10 mouse cellular contexts compared by ENCODE assay signal in the genomic region with DNA sequence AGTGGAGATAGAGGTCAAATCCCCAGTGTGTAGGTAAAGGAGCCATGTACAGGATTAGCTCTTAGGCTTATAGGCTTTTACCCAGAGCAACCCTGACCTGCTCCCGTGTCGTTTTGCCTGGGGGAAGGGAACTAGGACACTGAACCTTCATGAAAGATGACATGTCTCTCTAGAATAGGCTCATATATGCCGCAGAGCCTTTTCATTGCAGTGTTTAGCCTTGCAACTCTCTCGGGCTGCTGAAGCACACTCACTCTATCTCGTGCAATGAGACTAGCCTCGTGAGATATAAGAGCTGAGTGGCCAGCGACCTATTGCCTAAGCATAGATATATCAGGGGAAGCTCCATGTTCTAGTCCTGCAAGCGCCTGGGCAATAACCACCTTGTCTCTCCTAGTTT. TPM values are rescaled to one million over a fixed set of nuclear protein-coding genes. Genes with fewer than 3 reads are reported as not detected.
DNase-seq lines count a peak whose midpoint lies in the region; ATAC-seq and TF ChIP-seq lines count a peak whose summit lies in the region.
"Not testable (repeated sequence)": the region's sequence is repeated elsewhere in the genome, so short reads cannot be mapped to it uniquely, and the experiment has no call there.
"Had no signal": no experiment of that assay in that cellular context is flagged by ENCODE, and none has a peak within 500 bp of the region (broad histone marks: within the 10 kb centered on the region; RNA-seq: fewer than 3 reads in every experiment).

No protein-coding gene starts in this region.

- ATAC-seq in forebrain, embryonic 13.5 days; heart, embryonic 14.5 days (ENCODE audit: insufficient number of reproducible peaks, insufficient read depth, low FRiP score, low read depth); intestine, embryonic 15.5 days; limb, embryonic 14.5 days (ENCODE audit: low FRiP score, low read depth); lung, embryonic 15.5 days (ENCODE audit: borderline replicate concordance, extremely low read depth, low FRiP score, low TSS enrichment); neural tube, embryonic 13.5 days (ENCODE audit: low read depth): not testable (repeated sequence)

- not testable (repeated sequence) for H3K9me3 ChIP-seq in forebrain, embryonic 13.5 days (replicated peaks); heart, embryonic 14.5 days (ENCODE audit: control insufficient read depth, low read length); intestine, embryonic 15.5 days; limb, embryonic 14.5 days (ENCODE audit: control insufficient read depth, low read length); lung, embryonic 15.5 days; neural tube, embryonic 13.5 days

- peak; percentile 38 for DNase-seq in cerebellum, adult 9-10 months
- DNase-seq in limb, embryonic 14.5 days (ENCODE audit: low spot score) = not testable (repeated sequence)

- not testable (repeated sequence) for TF ChIP-seq POLR2A in limb, embryonic 14.5 days (IDR thresholded peaks at IDR 0.05; ENCODE audit: borderline replicate concordance, extremely low read depth, insufficient read depth, insufficient read length)

- H3K4me1 ChIP-seq in forebrain, embryonic 13.5 days; intestine, embryonic 15.5 days (replicated peaks); limb, embryonic 14.5 days (ENCODE audit: control insufficient read depth, insufficient read depth, low read length); neural tube, embryonic 13.5 days (replicated peaks): not testable (repeated sequence)
- H3K4me1 ChIP-seq in heart, embryonic 14.5 days (ENCODE audit: control insufficient read depth in 2 of 2, insufficient read depth in 2 of 2, low read length in 2 of 2) = peaks cover 4 to 18% of the 10 kb centered on the region in 2 experiments
- peaks cover 10% of the 10 kb centered on the region; the same call in 1 of the 2 replicates for H3K4me1 ChIP-seq in lung, embryonic 15.5 days

- not testable (repeated sequence) for H3K27me3 ChIP-seq in forebrain, embryonic 13.5 days; heart, embryonic 14.5 days (ENCODE audit: control insufficient read depth, insufficient read depth, low read length); intestine, embryonic 15.5 days (replicated peaks); limb, embryonic 14.5 days (ENCODE audit: control insufficient read depth, insufficient read depth, low read length); lung, embryonic 15.5 days; neural tube, embryonic 13.5 days

- WGBS in forebrain, embryonic 13.5 days = 30% methylated on average over 6 of the region's 8 CpGs
- WGBS in heart, embryonic 14.5 days = 30% methylated on average over 3 of the region's 8 CpGs
- WGBS in intestine, embryonic 15.5 days = 61% methylated on average over 6 of the region's 8 CpGs
- 57% methylated on average over 5 of the region's 8 CpGs for WGBS in limb, embryonic 14.5 days
- WGBS in lung, embryonic 15.5 days = 75% methylated on average over 5 of the region's 8 CpGs
- WGBS in neural tube, embryonic 13.5 days = 35% methylated on average over 5 of the region's 8 CpGs

- H3K4me2 ChIP-seq in forebrain, embryonic 13.5 days = 0 out of 2 replicates have a peak overlapping the region, but pooled peaks have one; percentile 27
- H3K4me2 ChIP-seq in heart, embryonic 14.5 days (ENCODE audit: low read length); intestine, embryonic 15.5 days (replicated peaks); limb, embryonic 14.5 days (replicated peaks; ENCODE audit: low read depth, low read length, severe bottlenecking); lung, embryonic 15.5 days: not testable (repeated sequence)
- peak overlapping the region; percentile 30; the same call in 1 of the 2 replicates for H3K4me2 ChIP-seq in neural tube, embryonic 13.5 days

- H3K36me3 ChIP-seq in forebrain, embryonic 13.5 days (ENCODE audit: poor library complexity, severe bottlenecking); heart, embryonic 14.5 days (ENCODE audit: control insufficient read depth, insufficient read depth, low read length); intestine, embryonic 15.5 days; limb, embryonic 14.5 days (ENCODE audit: control insufficient read depth, insufficient read depth, low read length); lung, embryonic 15.5 days; neural tube, embryonic 13.5 days: not testable (repeated sequence)

- peak overlapping the region; percentile 88 for H3K27ac ChIP-seq in forebrain, embryonic 13.5 days
- H3K27ac ChIP-seq in heart, embryonic 14.5 days (replicated peaks in 1 of 2; ENCODE audit: control insufficient read depth in 1 of 2, insufficient read depth in 1 of 2, low read depth in 2 of 2, low read length in 2 of 2) = peak overlapping the region; percentile 68 to 75; a peak in 3 of 4 replicates
- peak overlapping the region; percentile 48; the same call in 1 of the 2 replicates for H3K27ac ChIP-seq in intestine, embryonic 15.5 days
- 0 out of 2 replicates have a peak overlapping the region, but pooled peaks have one; percentile 48 for H3K27ac ChIP-seq in limb, embryonic 14.5 days (replicated peaks; ENCODE audit: low read depth, low read length)
- H3K27ac ChIP-seq in lung, embryonic 15.5 days = peak overlapping the region; percentile 85
- H3K27ac ChIP-seq in neural tube, embryonic 13.5 days (replicated peaks) = peak overlapping the region; percentile 88

- H3K4me3 ChIP-seq in forebrain, embryonic 13.5 days; heart, embryonic 14.5 days (ENCODE audit: control insufficient read depth in 1 of 2, insufficient read depth in 1 of 2, low read depth in 1 of 2, low read length in 2 of 2); intestine, embryonic 15.5 days (replicated peaks); limb, embryonic 14.5 days (replicated peaks; ENCODE audit: low read length); lung, embryonic 15.5 days; neural tube, embryonic 13.5 days: not testable (repeated sequence)

- H3K9ac ChIP-seq in forebrain, embryonic 13.5 days; heart, embryonic 14.5 days (ENCODE audit: low read length); intestine, embryonic 15.5 days; limb, embryonic 14.5 days (ENCODE audit: low read depth, low read length, severe bottlenecking); lung, embryonic 15.5 days; neural tube, embryonic 13.5 days: not testable (repeated sequence)

RNA-seq across cellular contexts. Expression of a gene that starts 35.3 kb away (rescaled TPM):
- polyA plus RNA-seq in forebrain, embryonic 13.5 days (2015; fragmentation: Nextera tagmentation; extraction: Ambion mirVana) = 0.25 and 0.36 TPM in 2 replicates
- polyA plus RNA-seq in heart, embryonic 14.5 days (2014; fragmentation: Nextera tagmentation; extraction: Ambion mirVana) = 10.8 and 11.7 TPM in 2 replicates
- polyA plus RNA-seq in intestine, embryonic 15.5 days (2015; fragmentation: Nextera tagmentation; extraction: Ambion mirVana) = 0.29 and 0.37 TPM in 2 replicates
- 21.4 and 26.7 TPM in 2 replicates for polyA plus RNA-seq in limb, embryonic 14.5 days (2012; rRNA removed)
- 14.6 and 20.5 TPM in 2 replicates for polyA plus RNA-seq in limb, embryonic 14.5 days (2014; fragmentation: Nextera tagmentation; extraction: Ambion mirVana)
- 0.55 and 0.57 TPM in 2 replicates for polyA plus RNA-seq in lung, embryonic 15.5 days (2015; fragmentation: Nextera tagmentation; extraction: Ambion mirVana)
- polyA plus RNA-seq in neural tube, embryonic 13.5 days (2015; fragmentation: Nextera tagmentation; extraction: Ambion mirVana) = 1.0 and 1.4 TPM in 2 replicates

RNA-seq across cellular contexts. Expression of a gene that starts 37.5 kb away (rescaled TPM):
- not detected in 2 replicates for polyA plus RNA-seq in forebrain, embryonic 13.5 days (2015; fragmentation: Nextera tagmentation; extraction: Ambion mirVana)
- 0.66 and 1.0 TPM in 2 replicates for polyA plus RNA-seq in heart, embryonic 14.5 days (2014; fragmentation: Nextera tagmentation; extraction: Ambion mirVana)
- polyA plus RNA-seq in intestine, embryonic 15.5 days (2015; fragmentation: Nextera tagmentation; extraction: Ambion mirVana) = 0.14 and 0.20 TPM in 2 replicates
- 0.10 TPM in 1 of 2 replicates, not detected in the other for polyA plus RNA-seq in limb, embryonic 14.5 days (2012; rRNA removed)
- polyA plus RNA-seq in limb, embryonic 14.5 days (2014; fragmentation: Nextera tagmentation; extraction: Ambion mirVana) = 0.40 TPM in 1 of 2 replicates, not detected in the other
- polyA plus RNA-seq in lung, embryonic 15.5 days (2015; fragmentation: Nextera tagmentation; extraction: Ambion mirVana) = 0.14 TPM in 1 of 2 replicates, not detected in the other
- not detected in 2 replicates for polyA plus RNA-seq in neural tube, embryonic 13.5 days (2015; fragmentation: Nextera tagmentation; extraction: Ambion mirVana)
- polyA plus RNA-seq: brain, embryonic 14.5 days; embryonic facial prominence, embryonic 11.5 days; frontal cortex, adult 2 months had no signal
